Mouse (Mus musculus): ENCODE measurements around the gene 2410002F23Rik.

DNA sequence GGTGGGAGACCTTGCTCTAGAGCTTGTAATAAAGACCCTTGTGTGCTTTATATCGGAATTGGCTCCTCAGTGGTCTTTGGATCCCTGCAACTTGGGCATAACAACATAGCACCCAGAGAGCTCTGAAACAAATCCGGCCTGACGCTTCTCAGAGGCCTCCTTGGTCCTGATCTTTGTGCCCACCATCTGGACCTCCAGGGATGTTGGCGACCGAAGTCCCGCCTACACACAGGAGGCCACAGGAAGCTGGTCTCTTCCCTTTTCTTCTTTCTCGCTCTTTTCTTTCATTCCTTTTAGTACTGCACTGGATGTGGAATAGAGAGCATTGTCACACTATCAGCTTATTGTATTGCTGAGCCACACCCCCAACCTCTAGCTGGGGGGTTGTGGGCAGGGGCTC lies 26.9 kb downstream of the 2410002F23Rik start:
- TF ChIP-seq GATA1 (IDR thresholded peaks at IDR 0.05; ENCODE audit: borderline replicate concordance, low read length): no peak
- no peak for TF ChIP-seq CTCF (IDR thresholded peaks at IDR 0.05; ENCODE audit: low read depth, low read length)
- TF ChIP-seq TAL1 (conservative IDR thresholded peaks at IDR 0.05; ENCODE audit: low read depth, low read length): no peak
- no peak for TF ChIP-seq POLR2AphosphoS5 (IDR thresholded peaks at IDR 0.05; ENCODE audit: insufficient replicate concordance, low read depth, low read length)

All from G1E (cell line).